Mouse (Mus musculus) stomach, postnatal 0 days (tissue): ENCODE data around the gene Gm5930.
"Not testable (repeated sequence)": the region's sequence is repeated elsewhere in the genome, so short reads cannot be mapped to it uniquely, and the experiment has no call there.

Source experiments
- CTCF ChIP-seq: IDR thresholded peaks from 2 replicates; pipeline ENCODE4 v1.5.1; 2016; ENCODE audit warnings: antibody characterized with exemption, low read depth, mild to moderate bottlenecking, moderate library complexity
- EP300 ChIP-seq: optimal IDR thresholded peaks from 2 replicates; pipeline ENCODE3; 2016; ENCODE audit warnings: antibody characterized with exemption

DNA sequence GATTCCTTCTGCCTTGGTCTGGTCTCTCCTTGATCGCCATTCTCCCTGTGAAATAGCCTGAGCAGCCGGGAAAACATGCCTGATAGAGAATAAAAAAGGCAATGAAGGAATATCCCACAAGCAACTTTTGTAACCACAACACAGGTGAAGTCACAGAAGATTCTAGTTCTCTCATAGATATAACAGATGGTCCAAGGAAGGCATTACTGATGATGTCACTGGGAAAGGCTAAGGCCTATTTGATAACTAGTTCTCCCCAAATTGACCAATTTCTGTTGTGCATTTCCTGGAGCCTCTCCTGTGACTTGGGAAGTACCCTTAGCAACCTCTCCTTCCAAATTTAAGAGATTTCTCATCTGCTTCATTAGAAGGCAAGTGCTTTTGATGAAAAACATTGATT lies at the start of gene Gm5930:
- not testable (repeated sequence) for TF ChIP-seq CTCF, EP300
